Comparison of ENCODE assay signal across 10 mouse cellular contexts in genomic region chr9:21781657-21782468, GRCm38 (mm10). TPM values are rescaled to one million over a fixed set of nuclear protein-coding genes. Genes with fewer than 3 reads are reported as not detected.
DNase-seq lines count a peak whose midpoint lies in the region; ATAC-seq and TF ChIP-seq lines count a peak whose summit lies in the region.
"Had no signal": no experiment of that assay in that cellular context is flagged by ENCODE, and none has a peak within 500 bp of the region (broad histone marks: within the 10 kb centered on the region; RNA-seq: fewer than 3 reads in every experiment).

No protein-coding gene starts in this region.

- no peak for TF ChIP-seq CTCF in lung, embryonic 14.5 days (IDR thresholded peaks at IDR 0.05; ENCODE audit: low read depth)
- no peak for TF ChIP-seq CTCF in stomach, postnatal 0 days (IDR thresholded peaks at IDR 0.05; ENCODE audit: low read depth)

- peaks cover 85% of the 10 kb centered on the region for H3K36me3 ChIP-seq in lung, embryonic 14.5 days (ENCODE audit: insufficient read depth)
- H3K36me3 ChIP-seq in heart, embryonic 16.5 days (ENCODE audit: control insufficient read depth, insufficient read depth): peaks cover 36% of the 10 kb centered on the region
- peaks cover 31% of the 10 kb centered on the region for H3K36me3 ChIP-seq in stomach, postnatal 0 days (ENCODE audit: control insufficient read depth, insufficient read depth, low read length)

- no peak for TF ChIP-seq EP300 in stomach, postnatal 0 days (optimal IDR thresholded peaks at IDR 0.05)

- H3K27ac ChIP-seq in lung, embryonic 14.5 days (ENCODE audit: low read depth): no peak overlapping the region
- peak overlapping the region; percentile 91 for H3K27ac ChIP-seq in heart, embryonic 16.5 days (ENCODE audit: low read length)
- H3K27ac ChIP-seq in stomach, postnatal 0 days (replicated peaks): no peak overlapping the region
- H3K27ac ChIP-seq: midbrain, embryonic 13.5 days had no signal

- ATAC-seq in lung, embryonic 14.5 days (ENCODE audit: insufficient read depth): peak; percentile 60; the same call in 1 of the 2 replicates
- peak; percentile 84 for ATAC-seq in heart, embryonic 16.5 days (replicated peaks; ENCODE audit: extremely low read depth, insufficient read depth, low FRiP score)
- ATAC-seq in stomach, postnatal 0 days (ENCODE audit: low FRiP score, low TSS enrichment): 0 out of 2 replicates have a peak, but pooled peaks have one; percentile 5
- ATAC-seq: midbrain, embryonic 13.5 days had no signal

- no peak overlapping the region for H3K4me3 ChIP-seq in lung, embryonic 14.5 days (ENCODE audit: low read depth, low read length)
- H3K4me3 ChIP-seq in heart, embryonic 16.5 days (ENCODE audit: low read length): no peak overlapping the region
- no peak overlapping the region for H3K4me3 ChIP-seq in stomach, postnatal 0 days (ENCODE audit: low read depth, low read length)
- H3K4me3 ChIP-seq: midbrain, embryonic 13.5 days had no signal

- DNase-seq in lung, embryonic 14.5 days: peak; percentile 59
- no peak for DNase-seq in lung, postnatal 14 days
- DNase-seq in fibroblast of lung, adult 2 months (ENCODE audit: low read depth): peak; percentile 78
- DNase-seq in stomach, postnatal 0 days (ENCODE audit: low spot score): no peak
- no peak for DNase-seq in spleen, adult 12 weeks (ENCODE audit: low spot score)
- no peak for DNase-seq in cerebellum, postnatal 4 days (ENCODE audit: low spot score in 2 of 2)
- DNase-seq: kidney, postnatal 25 days; left cerebral cortex, postnatal 4 days had no signal

- no peaks in the 10 kb centered on the region for H3K27me3 ChIP-seq in lung, embryonic 14.5 days (ENCODE audit: insufficient read depth, low read length)
- H3K27me3 ChIP-seq in heart, embryonic 16.5 days (ENCODE audit: control insufficient read depth, insufficient read depth, low read length): no peaks in the 10 kb centered on the region
- H3K27me3 ChIP-seq in stomach, postnatal 0 days (ENCODE audit: control insufficient read depth, insufficient read depth, low read length): no peaks in the 10 kb centered on the region
- H3K27me3 ChIP-seq: midbrain, embryonic 13.5 days had no signal

- H3K4me1 ChIP-seq in lung, embryonic 14.5 days (ENCODE audit: insufficient read depth): no peaks in the 10 kb centered on the region; the same call in 1 of the 2 replicates
- peaks cover 11% of the 10 kb centered on the region for H3K4me1 ChIP-seq in heart, embryonic 16.5 days (ENCODE audit: control insufficient read depth, insufficient read depth, low read length)
- H3K4me1 ChIP-seq in stomach, postnatal 0 days (replicated peaks; ENCODE audit: control insufficient read depth, insufficient read depth): no peaks in the 10 kb centered on the region
- H3K4me1 ChIP-seq: midbrain, embryonic 13.5 days had no signal

- H3K9ac ChIP-seq in lung, embryonic 14.5 days: no peak overlapping the region
- H3K9ac ChIP-seq in heart, embryonic 16.5 days (ENCODE audit: low read length): no peak overlapping the region
- no peak overlapping the region for H3K9ac ChIP-seq in stomach, postnatal 0 days (ENCODE audit: low read length)
- H3K9ac ChIP-seq: midbrain, embryonic 13.5 days had no signal

- H3K9me3 ChIP-seq in lung, embryonic 14.5 days (ENCODE audit: low read depth, low read length): no peaks in the 10 kb centered on the region
- H3K9me3 ChIP-seq in heart, embryonic 16.5 days (replicated peaks; ENCODE audit: control insufficient read depth, low read length): no peaks in the 10 kb centered on the region
- H3K9me3 ChIP-seq in stomach, postnatal 0 days (ENCODE audit: control insufficient read depth, low read length): no peaks in the 10 kb centered on the region
- H3K9me3 ChIP-seq: midbrain, embryonic 13.5 days had no signal

- H3K4me2 ChIP-seq in lung, embryonic 14.5 days: no peak overlapping the region
- H3K4me2 ChIP-seq in heart, embryonic 16.5 days (ENCODE audit: low read depth, low read length): 0 out of 2 replicates have a peak overlapping the region, but pooled peaks have one; percentile 0
- no peak overlapping the region for H3K4me2 ChIP-seq in stomach, postnatal 0 days (replicated peaks; ENCODE audit: low read depth)
- H3K4me2 ChIP-seq: midbrain, embryonic 13.5 days had no signal

- WGBS in lung, embryonic 14.5 days: 58% methylated on average over 15 of the region's 15 CpGs
- 52% methylated on average over 15 of the region's 15 CpGs for WGBS in heart, embryonic 16.5 days
- 68% methylated on average over 15 of the region's 15 CpGs for WGBS in stomach, postnatal 0 days

RNA-seq across cellular contexts. Expression of gene Kank2, which starts 16.7 kb away (rescaled TPM):
- polyA plus RNA-seq in lung, embryonic 14.5 days (2014; fragmentation: Nextera tagmentation; extraction: Ambion mirVana): 16.4 TPM in 2 replicates
- 16.6 and 21.8 TPM in 2 replicates for polyA plus RNA-seq in heart, embryonic 16.5 days (2015; fragmentation: Nextera tagmentation; extraction: Ambion mirVana)
- polyA plus RNA-seq in stomach, postnatal 0 days (2015; fragmentation: Nextera tagmentation; extraction: Ambion mirVana): 7.3 and 7.5 TPM in 2 replicates

RNA-seq across cellular contexts. Expression of gene Spc24, which starts 21.8 kb away (rescaled TPM):
- 159 and 173 TPM in 2 replicates for polyA plus RNA-seq in lung, embryonic 14.5 days (2014; fragmentation: Nextera tagmentation; extraction: Ambion mirVana)
- polyA plus RNA-seq in heart, embryonic 16.5 days (2015; fragmentation: Nextera tagmentation; extraction: Ambion mirVana): 91.4 and 93.2 TPM in 2 replicates
- polyA plus RNA-seq in stomach, postnatal 0 days (2015; fragmentation: Nextera tagmentation; extraction: Ambion mirVana): 29.2 and 31.2 TPM in 2 replicates

RNA-seq across cellular contexts. Expression of gene Angptl8, which starts 53.4 kb away (rescaled TPM):
- 1.3 and 1.9 TPM in 2 replicates for polyA plus RNA-seq in lung, embryonic 14.5 days (2014; fragmentation: Nextera tagmentation; extraction: Ambion mirVana)
- 1.7 and 2.4 TPM in 2 replicates for polyA plus RNA-seq in heart, embryonic 16.5 days (2015; fragmentation: Nextera tagmentation; extraction: Ambion mirVana)
- 2.1 and 2.2 TPM in 2 replicates for polyA plus RNA-seq in stomach, postnatal 0 days (2015; fragmentation: Nextera tagmentation; extraction: Ambion mirVana)

RNA-seq across cellular contexts. Expression of gene Ldlr, which starts 58.6 kb away (rescaled TPM):
- polyA plus RNA-seq in lung, embryonic 14.5 days (2014; fragmentation: Nextera tagmentation; extraction: Ambion mirVana): 24.2 and 24.4 TPM in 2 replicates
- 17.7 and 19.1 TPM in 2 replicates for polyA plus RNA-seq in heart, embryonic 16.5 days (2015; fragmentation: Nextera tagmentation; extraction: Ambion mirVana)
- 28.9 and 30.4 TPM in 2 replicates for polyA plus RNA-seq in stomach, postnatal 0 days (2015; fragmentation: Nextera tagmentation; extraction: Ambion mirVana)

Comparison
In these comparisons a context has a peak if more than half of its experiments do, and no peak if none do; other contexts are left out.
1. DNase-seq: peak in lung, embryonic 14.5 days (single experiment) and fibroblast of lung, adult 2 months (single experiment); none in lung, postnatal 14 days (single experiment), stomach, postnatal 0 days (single experiment), spleen, adult 12 weeks (single experiment) and cerebellum, postnatal 4 days (0 of 2).
2. ATAC-seq: peak in every context shown above with its lines; median percentile 84 in heart, embryonic 16.5 days; 60 in lung, embryonic 14.5 days; 5 in stomach, postnatal 0 days.